Mouse (Mus musculus): ENCODE measurements around the gene Nat8f1. TPM values are rescaled to one million over a fixed set of nuclear protein-coding genes. Genes with fewer than 3 reads are reported as not detected.
"Not testable (repeated sequence)": the region's sequence is repeated elsewhere in the genome, so short reads cannot be mapped to it uniquely, and the experiment has no call there.

The Nat8f1 gene
- total RNA-seq (2021): 1 to 10 TPM; 5.6 to 7.3 TPM

DNA sequence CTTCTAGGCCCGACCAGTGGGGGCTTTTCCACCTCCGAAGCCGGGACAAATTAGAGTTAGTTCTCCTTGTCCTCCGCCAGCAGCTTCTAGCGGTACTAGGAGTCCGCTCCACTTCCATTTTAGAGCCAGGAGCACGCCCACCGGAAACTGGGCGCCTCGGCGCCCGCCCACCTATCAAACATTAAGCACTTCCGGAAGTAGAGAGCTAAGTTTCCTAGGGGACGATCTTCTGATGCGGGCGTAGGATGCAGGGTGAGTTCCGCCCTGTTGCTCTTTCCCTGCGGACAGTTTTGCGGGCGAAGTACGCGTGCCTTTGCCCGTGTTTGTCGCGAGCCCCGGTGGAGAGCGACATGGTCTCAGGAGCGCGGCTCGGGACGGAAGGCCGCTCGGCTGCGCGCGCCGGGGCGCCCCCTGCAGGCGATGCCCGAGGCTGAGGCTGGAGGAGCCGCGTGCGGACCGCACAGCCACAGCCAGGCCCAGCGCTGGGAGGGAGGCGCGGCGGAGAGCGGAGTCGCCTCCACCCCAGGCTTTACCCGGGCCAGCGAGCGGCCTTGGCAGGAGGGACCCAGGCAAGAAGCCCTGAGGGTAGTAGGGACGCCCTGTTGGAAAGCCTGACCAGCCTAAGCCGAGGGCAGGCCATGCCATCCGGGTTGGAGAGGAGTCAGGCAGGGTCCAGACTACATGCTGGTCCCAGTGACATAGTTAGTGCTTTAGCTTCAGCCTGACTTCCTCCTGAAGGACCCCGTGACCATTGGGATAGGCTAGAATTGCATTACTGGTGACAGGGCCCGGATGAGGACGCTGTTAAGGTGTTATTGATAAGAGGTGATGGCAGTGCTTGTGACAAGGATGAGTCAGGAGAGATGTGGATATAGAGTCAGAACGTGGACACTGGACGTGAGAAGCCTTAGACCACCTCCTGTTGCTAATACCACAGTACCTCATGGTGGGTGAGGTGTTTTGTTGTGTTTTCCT lies at the start of gene Nat8f1:
Nat8f1 (minus strand) TSS at position 149 of the 975 bp plus-strand sequence.
- intact Hi-C loops (cut with DNase I): not testable (repeated sequence)
- DNase-seq: peak; percentile 88

DNA sequence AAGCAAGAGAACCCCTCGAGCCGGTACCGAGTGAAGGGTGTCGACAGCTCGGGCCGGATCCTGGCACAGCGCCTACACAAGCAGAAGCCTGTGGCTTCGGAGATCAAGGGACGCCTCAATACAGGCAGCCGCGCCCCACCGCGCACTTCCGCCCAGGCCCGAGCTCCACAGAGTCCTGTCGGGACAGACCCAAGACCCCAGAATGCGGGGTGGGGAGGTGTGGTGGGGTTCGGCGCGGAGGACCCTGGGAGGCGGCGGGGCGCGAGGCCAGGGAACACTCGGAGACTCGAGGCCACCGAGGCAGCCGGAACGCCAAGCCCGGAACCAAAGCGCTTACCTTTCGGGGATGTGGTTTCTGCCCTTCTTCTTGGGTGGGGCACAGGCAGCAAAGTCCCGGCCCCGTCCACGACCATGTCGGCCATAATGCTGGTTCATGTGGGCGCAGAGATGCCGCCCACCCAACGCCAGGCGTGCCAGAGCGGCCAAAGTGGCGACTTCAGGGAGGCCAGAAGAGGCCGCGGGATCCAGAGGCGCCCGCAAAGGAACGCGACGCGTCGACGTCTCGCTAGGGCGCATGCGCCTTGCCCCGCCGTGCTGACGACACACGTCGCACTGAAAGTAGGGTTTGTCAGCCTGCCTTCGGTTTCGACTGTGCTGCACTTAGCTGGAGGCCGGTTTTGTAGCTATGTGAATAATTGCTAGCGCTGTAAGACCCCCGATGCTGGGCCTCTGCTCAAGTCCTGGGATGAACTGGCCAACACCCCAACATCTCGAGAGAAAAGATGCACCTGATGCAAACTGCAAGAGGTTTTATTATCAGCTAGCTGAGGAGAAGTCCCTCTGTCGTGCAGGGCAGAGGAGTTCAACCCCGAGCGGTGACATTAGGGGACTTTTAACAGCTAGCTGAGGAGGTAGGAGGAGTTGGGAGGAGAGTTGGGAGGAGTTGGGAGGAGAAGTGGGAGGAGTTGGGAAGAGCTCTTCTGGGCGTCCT lies 45.9 kb upstream of the Nat8f1 start, which contains the start of gene Dusp11:
Dusp11 (minus strand) TSS at position 567 of the 991 bp plus-strand sequence.
- intact Hi-C loops (cut with DNase I): no loop called here
- DNase-seq: peak; percentile 96

GRCm38 (mm10) chr6:85957581-85957980 lies 42.1 kb upstream of the Nat8f1 start:
- intact Hi-C loops (cut with DNase I): loop anchor here (10.0 kb wide), 1 partner anchor 157 kb away; no protein-coding TSS in a partner anchor
- no peak for DNase-seq

DNA sequence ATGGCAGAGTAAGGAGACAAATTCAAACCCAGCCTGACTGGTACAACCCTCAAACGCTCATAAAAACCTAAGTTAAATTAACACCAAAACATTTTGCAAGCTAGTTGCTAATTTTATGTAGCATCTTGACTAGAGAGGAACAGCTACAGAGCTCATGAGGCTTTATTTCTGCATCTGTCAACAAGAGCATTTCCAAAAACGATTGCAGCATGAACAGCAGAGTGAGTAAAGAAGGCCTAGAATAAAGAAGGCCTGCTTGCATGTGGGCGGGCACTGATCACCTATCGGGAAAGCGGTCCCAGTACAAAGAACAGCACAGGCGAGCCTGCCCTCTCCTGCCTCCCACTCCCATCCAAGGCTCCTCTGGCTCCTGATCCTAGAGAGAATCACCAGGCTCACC lies 33.1 kb upstream of the Nat8f1 start:
- intact Hi-C loops (cut with DNase I): loop anchor here (10.0 kb wide), 1 partner anchor 436 kb away; no protein-coding TSS in a partner anchor
- no peak for DNase-seq

DNA sequence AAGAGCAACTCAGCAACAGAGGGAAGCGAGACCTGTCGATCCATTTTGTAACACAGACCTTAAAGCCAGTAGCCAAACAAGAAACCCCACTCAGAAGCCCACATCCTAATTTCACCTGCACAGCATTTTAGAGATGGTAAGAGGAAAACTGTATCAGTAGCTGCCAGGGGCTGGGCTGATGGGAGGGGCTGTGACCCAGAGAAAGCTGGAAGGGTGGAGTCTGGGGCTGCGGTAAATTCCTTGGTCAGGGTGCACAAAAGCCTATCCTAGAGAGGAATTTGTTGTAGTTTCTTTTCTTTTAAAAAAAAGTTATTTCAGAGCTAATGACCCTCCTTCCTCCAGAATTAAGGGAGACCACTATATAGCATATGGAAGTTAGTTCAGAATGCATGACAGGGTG lies 27.0 kb upstream of the Nat8f1 start:
- no peak for DNase-seq
- intact Hi-C loops (cut with DNase I): loop anchor here (10.0 kb wide), 1 partner anchor 442 kb away; no protein-coding TSS in a partner anchor

GRCm38 (mm10) chr6:85938701-85939100 lies 23.2 kb upstream of the Nat8f1 start:
- no peak for DNase-seq
- intact Hi-C loops (cut with DNase I): no loop called here

- intact Hi-C loops (cut with DNase I): not testable (repeated sequence)
- peak; percentile 81 for DNase-seq
Measured at GRCm38 (mm10) chr6:85936508-85937465, 21.3 kb upstream of the Nat8f1 start.

GRCm38 (mm10) chr6:85935646-85936045 lies 20.2 kb upstream of the Nat8f1 start:
- intact Hi-C loops (cut with DNase I): no loop called here
- no peak for DNase-seq

DNA sequence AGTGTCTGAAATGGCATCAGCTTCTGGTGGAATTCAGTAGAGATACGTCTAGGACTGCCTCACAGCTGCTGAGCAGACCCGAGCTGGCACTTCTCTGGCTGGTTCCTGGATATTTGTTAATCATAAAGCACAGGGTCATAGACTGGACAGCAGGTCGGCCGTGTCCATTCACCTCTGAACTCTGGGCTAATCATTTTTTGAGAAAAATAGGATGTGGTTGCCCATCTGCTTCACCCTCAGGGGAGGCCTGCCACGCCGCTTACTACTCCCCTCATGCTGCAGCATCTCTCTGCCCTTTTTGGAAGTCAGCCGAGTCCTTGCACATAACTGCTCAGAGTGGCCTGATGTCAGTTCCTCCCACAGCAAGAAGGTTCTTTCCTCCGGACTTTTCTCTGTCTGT lies 18.6 kb upstream of the Nat8f1 start:
- intact Hi-C loops (cut with DNase I): no loop called here
- DNase-seq: no peak

GRCm38 (mm10) chr6:85929312-85929711 lies 13.8 kb upstream of the Nat8f1 start:
- intact Hi-C loops (cut with DNase I): no loop called here
- DNase-seq: no peak

DNA sequence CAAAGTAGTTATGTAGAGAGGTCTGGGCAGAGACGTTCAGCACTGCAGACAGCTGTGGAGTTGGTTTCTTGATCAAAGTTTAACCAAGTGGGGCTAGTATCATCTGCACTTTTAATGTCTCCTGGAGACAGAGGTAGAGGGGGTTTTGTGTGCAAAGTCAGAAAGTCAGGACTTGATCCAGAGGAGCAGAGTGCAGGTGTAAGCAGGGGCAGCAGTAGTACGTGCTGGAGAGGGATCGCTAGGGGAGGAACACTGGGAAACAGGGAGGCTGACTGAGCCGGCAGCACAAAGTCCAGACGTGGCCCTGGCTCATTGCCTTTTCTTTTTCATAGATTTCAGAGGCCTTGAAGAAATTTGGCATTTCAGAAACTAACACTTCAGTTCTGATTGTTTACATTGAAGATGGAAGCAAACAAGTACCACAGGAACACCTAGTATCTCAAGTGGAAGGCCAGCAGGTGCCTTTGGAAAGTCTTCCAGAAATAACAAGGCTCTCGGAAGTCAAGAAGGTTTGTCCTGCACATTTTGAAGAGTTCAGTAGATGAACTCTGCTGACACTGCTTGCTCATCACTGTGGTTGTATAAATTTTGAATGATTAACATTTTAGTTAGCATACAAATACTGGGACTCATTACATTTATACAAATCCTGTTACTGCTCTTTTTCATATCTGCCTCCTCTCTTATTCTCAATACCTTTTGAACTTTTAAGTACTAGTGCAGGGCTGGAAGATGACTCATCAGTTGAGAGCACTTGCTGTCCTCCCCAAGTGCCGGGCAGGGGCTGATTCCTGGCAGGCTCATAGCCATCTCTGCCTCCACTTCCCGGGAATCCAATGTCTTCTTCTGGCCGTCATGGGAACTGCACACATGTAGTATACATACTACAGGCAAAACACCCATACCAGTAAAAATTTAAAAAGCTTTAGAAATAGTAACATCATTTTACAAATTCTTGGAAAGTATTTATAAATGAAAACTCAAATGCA lies 12.3 kb upstream of the Nat8f1 start:
- DNase-seq: no peak
- intact Hi-C loops (cut with DNase I): no loop called here

DNA sequence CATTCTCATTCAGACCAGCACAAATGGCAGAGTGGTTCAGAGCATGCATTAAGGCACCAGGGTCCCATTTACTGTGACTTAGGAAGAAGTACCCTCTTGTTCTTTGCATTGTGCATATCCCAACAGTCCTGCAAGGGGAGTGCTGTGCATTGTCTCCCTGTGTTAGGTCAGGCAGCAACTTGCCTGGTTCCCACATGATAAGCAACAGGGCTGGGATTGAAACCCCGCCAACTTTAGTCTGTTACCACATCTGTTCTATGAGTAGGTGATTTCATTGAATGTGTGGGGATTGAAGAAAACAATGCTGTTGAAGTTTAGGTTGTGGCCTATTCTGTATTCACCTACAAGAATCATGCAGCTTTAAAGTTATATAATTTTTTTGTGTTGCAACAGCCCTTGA lies 11.2 kb upstream of the Nat8f1 start:
- DNase-seq: no peak
- intact Hi-C loops (cut with DNase I): no loop called here

GRCm38 (mm10) chr6:85923643-85924042 lies 8.2 kb upstream of the Nat8f1 start:
- intact Hi-C loops (cut with DNase I): no loop called here
- no peak for DNase-seq

DNA sequence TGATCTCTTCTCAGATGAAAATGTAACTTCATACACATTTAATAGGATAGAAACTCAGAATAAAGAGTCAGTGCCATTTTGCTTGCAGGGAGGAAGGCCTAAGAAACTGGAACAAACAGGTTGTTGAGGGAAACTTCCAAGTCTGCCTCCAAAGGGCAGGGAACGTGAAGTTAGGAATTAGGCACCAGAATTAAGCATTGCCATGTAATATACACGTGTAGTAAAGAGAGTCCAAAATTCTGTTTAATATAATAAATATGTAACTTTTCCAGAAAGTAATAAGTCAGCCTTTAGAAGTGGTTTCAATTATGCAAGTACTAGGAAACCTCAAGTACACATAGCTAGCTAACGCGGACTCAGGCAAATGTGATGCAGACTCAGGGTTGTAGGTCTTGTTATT lies 3.9 kb upstream of the Nat8f1 start:
- DNase-seq: no peak
- intact Hi-C loops (cut with DNase I): no loop called here

GRCm38 (mm10) chr6:85918341-85918740 lies 2.9 kb upstream of the Nat8f1 start:
- intact Hi-C loops (cut with DNase I); DNase-seq: not testable (repeated sequence)

GRCm38 (mm10) chr6:85916596-85916995 lies 1.1 kb upstream of the Nat8f1 start:
- no peak for DNase-seq
- intact Hi-C loops (cut with DNase I): no loop called here

DNA sequence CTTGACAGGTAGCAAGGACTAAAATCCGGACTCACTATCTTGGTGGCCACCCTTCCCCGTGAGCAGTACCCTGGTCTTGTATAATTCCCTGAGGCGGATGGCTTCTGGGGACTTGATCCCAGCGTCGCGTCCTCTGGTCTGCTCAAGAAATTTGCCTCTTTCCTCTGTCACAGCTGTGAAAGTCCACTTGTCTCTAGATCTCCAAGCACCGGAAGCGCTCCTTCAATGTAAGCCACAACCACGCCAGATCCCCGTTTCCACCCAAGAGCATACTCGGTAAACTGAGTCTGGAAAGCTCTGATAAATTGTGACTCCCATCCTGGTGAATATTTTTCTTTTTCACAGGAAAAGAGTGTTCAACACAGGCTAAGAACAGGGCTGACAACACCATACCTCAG lies 347 bp downstream of the Nat8f1 start:
- DNase-seq: no peak
- intact Hi-C loops (cut with DNase I): no loop called here

DNA sequence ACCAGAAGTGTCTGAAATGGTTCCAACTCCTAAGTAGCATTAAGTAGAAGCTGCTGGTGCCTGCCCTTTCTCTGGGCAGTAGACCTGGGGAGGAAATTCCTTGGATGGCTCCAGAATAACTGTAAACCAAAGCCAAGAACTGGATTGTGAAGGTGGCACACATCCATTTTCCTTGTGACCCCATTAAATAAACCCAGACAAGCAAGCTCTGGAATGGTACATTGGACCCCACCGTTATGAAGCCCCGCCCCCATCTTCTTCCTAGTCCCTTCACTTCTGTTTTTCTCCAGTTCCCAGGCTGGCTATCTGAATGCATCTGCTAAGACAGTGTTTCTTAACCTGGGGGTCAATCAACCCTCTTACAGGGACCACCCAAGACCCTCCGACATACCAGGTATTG lies 3.9 kb downstream of the Nat8f1 start, which contains the start of gene Tprkb:
Tprkb (plus strand) TSS at position 279 of the 400 bp plus-strand sequence.
- no peak for DNase-seq
- intact Hi-C loops (cut with DNase I): no loop called here
